Mouse (Mus musculus): ENCODE results near the gene Trpm8. TPM values are rescaled to one million over a fixed set of nuclear protein-coding genes. Genes with fewer than 3 reads are reported as not detected.

Trpm8 gene
- polyA plus RNA-seq, 1 experiment from 2014 or later = not detected

- WGBS = 89% methylated on average over 1 of the region's 1 CpGs
- ATAC-seq (replicated peaks; ENCODE audit: low FRiP score) (no peak), DNase-seq (ENCODE audit: low spot score) (no peak)
- no peaks in the 10 kb centered on the region for H3K27me3 ChIP-seq (replicated peaks; ENCODE audit: control insufficient read depth, insufficient read depth, low read length)
- no peak overlapping the region for H3K4me3 ChIP-seq (ENCODE audit: low read depth, low read length)
- no peaks in the 10 kb centered on the region for H3K36me3 ChIP-seq (ENCODE audit: control insufficient read depth, insufficient read depth, low read length)
- H3K4me1 ChIP-seq (replicated peaks; ENCODE audit: control insufficient read depth, insufficient read depth, low read length) = no peaks in the 10 kb centered on the region
- no peak overlapping the region for H3K9ac ChIP-seq (ENCODE audit: low read depth, low read length)
- H3K9me3 ChIP-seq (ENCODE audit: control insufficient read depth, low read length) = no peaks in the 10 kb centered on the region
- no peak overlapping the region for H3K27ac ChIP-seq (ENCODE audit: low read depth, low read length)
- no peak overlapping the region for H3K4me2 ChIP-seq
Observed at GRCm38 (mm10) chr1:88378446-88378845, 101.0 kb downstream of the Trpm8 start.

- H3K4me2 ChIP-seq = no peak overlapping the region
- ATAC-seq (replicated peaks; ENCODE audit: low FRiP score) (no peak), DNase-seq (ENCODE audit: low spot score) (no peak)
- H3K9me3 ChIP-seq (ENCODE audit: control insufficient read depth, low read length) = no peaks in the 10 kb centered on the region
- WGBS = 68% methylated on average over 4 of the region's 4 CpGs
- H3K4me1 ChIP-seq (replicated peaks; ENCODE audit: control insufficient read depth, insufficient read depth, low read length) = no peaks in the 10 kb centered on the region
- H3K9ac ChIP-seq (ENCODE audit: low read depth, low read length) = no peak overlapping the region
- no peak overlapping the region for H3K4me3 ChIP-seq (ENCODE audit: low read depth, low read length)
- no peaks in the 10 kb centered on the region for H3K36me3 ChIP-seq (ENCODE audit: control insufficient read depth, insufficient read depth, low read length)
- H3K27ac ChIP-seq (ENCODE audit: low read depth, low read length) = no peak overlapping the region
- no peaks in the 10 kb centered on the region for H3K27me3 ChIP-seq (replicated peaks; ENCODE audit: control insufficient read depth, insufficient read depth, low read length)
Observed at GRCm38 (mm10) chr1:88391632-88392031, 114.2 kb downstream of the Trpm8 start.

DNA sequence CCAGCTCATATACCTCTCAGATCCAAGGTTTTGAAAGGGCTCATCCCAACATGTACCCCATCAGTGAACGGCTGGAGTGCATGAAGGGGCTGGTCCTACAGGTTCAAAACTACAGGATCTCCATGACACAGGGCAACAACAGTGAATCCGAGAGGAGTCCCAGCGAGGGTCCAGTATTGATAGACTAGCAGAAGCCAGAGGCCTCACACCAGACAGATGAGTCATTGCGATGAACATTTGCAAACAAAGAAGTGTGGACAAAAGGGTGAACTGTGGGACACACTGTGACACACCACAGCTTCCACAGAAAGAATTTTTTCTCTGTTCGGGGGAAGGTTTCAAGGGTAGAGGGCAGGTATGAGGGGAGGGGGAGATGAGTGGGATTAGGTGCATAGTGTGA lies 115.9 kb downstream of the Trpm8 start:
- 78% methylated on average over 5 of the region's 5 CpGs for WGBS
- H3K27me3 ChIP-seq (replicated peaks; ENCODE audit: control insufficient read depth, insufficient read depth, low read length) = no peaks in the 10 kb centered on the region
- no peaks in the 10 kb centered on the region for H3K9me3 ChIP-seq (ENCODE audit: control insufficient read depth, low read length)
- H3K4me1 ChIP-seq (replicated peaks; ENCODE audit: control insufficient read depth, insufficient read depth, low read length) = no peaks in the 10 kb centered on the region
- no peak overlapping the region for H3K9ac ChIP-seq (ENCODE audit: low read depth, low read length)
- H3K4me3 ChIP-seq (ENCODE audit: low read depth, low read length) = no peak overlapping the region
- DNase-seq (ENCODE audit: low spot score) (no peak), ATAC-seq (replicated peaks; ENCODE audit: low FRiP score) (no peak)
- no peak overlapping the region for H3K27ac ChIP-seq (ENCODE audit: low read depth, low read length)
- no peaks in the 10 kb centered on the region for H3K36me3 ChIP-seq (ENCODE audit: control insufficient read depth, insufficient read depth, low read length)
- H3K4me2 ChIP-seq = no peak overlapping the region

DNA sequence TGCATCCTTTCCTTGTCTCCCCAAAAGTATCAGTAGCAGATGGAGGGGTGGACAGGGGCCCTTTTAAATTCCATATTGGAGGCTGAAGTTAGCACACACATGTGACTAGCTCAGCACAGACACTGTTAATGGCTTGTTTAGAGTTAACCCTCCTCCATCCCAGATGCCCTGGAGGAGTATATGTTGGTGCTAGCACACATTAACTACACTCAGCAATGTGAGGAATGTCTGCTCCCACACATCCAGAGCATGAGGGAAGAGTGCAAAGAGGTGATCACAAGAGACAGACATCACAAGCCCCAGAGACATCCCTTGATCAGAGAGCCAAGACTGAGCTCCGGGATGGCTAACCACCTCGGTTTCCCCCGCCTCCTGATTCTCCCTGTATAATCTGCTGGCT lies 125.9 kb downstream of the Trpm8 start:
- Histone ChIP-seq H3K9me3 (ENCODE audit: control insufficient read depth, low read length) (no peaks in the 10 kb centered on the region), H3K36me3 (ENCODE audit: control insufficient read depth, insufficient read depth, low read length) (no peaks in the 10 kb centered on the region), H3K9ac (ENCODE audit: low read depth, low read length) (no peak overlapping the region), H3K27ac (ENCODE audit: low read depth, low read length) (no peak overlapping the region), H3K4me3 (ENCODE audit: low read depth, low read length) (no peak overlapping the region), H3K4me2 (no peak overlapping the region), H3K27me3 (replicated peaks; ENCODE audit: control insufficient read depth, insufficient read depth, low read length) (no peaks in the 10 kb centered on the region), H3K4me1 (replicated peaks; ENCODE audit: control insufficient read depth, insufficient read depth, low read length) (no peaks in the 10 kb centered on the region)
- 64% methylated on average over 3 of the region's 3 CpGs for WGBS
- ATAC-seq (replicated peaks; ENCODE audit: low FRiP score) = no peak
- no peak for DNase-seq (ENCODE audit: low spot score)

DNA sequence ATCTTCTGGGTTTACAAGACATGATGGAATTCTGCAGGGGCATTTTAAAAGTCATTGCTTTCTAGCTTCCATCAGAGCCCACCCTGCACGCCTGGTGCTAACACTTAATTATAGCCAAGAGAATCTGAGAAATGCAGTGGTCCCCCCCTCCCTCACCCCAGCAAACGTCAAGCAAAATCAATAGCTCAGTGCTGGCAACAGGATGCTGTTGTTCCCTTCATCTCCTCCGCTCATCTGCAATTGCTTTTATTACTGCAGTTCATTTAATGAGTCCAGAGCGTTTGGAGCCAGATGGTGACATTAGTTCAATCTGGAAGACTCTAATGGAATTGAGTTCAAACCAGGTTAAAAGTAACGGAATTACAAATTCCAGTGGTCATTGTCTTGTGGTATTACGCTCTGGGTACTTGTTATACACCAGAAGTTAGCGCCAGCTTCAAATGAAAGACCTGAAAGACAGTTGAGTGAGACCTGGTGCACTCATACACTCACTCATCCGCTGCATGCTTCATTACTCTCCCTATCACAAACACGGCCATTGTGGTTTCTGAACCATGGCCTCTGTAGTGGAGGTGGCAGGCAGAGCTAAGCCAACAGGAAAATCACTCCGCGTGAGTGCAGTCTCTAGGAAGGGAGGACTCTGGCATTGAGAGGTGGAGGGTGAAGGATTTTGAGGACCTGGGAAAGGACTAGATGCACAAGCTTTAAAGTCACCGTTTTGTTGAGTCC lies 128.8 kb downstream of the Trpm8 start:
- Histone ChIP-seq H3K4me3 (ENCODE audit: low read depth, low read length) (no peak overlapping the region), H3K27me3 (replicated peaks; ENCODE audit: control insufficient read depth, insufficient read depth, low read length) (no peaks in the 10 kb centered on the region), H3K36me3 (ENCODE audit: control insufficient read depth, insufficient read depth, low read length) (no peaks in the 10 kb centered on the region), H3K27ac (ENCODE audit: low read depth, low read length) (peak overlapping the region; percentile 41; the same call in 1 of the 2 replicates), H3K9ac (ENCODE audit: low read depth, low read length) (no peak overlapping the region), H3K9me3 (ENCODE audit: control insufficient read depth, low read length) (no peaks in the 10 kb centered on the region), H3K4me2 (no peak overlapping the region), H3K4me1 (replicated peaks; ENCODE audit: control insufficient read depth, insufficient read depth, low read length) (no peaks in the 10 kb centered on the region)
- WGBS = 69% methylated on average over 12 of the region's 12 CpGs
- DNase-seq (ENCODE audit: low spot score) (no peak), ATAC-seq (replicated peaks; ENCODE audit: low FRiP score) (no peak)

- H3K4me1 ChIP-seq (replicated peaks; ENCODE audit: control insufficient read depth, insufficient read depth, low read length) = no peaks in the 10 kb centered on the region
- H3K9me3 ChIP-seq (ENCODE audit: control insufficient read depth, low read length) = no peaks in the 10 kb centered on the region
- 70% methylated on average over 5 of the region's 5 CpGs for WGBS
- DNase-seq (ENCODE audit: low spot score) = no peak
- no peak within 1 kb of the TSS for H3K9ac ChIP-seq (ENCODE audit: low read depth, low read length)
- no peaks in the 10 kb centered on the region for H3K36me3 ChIP-seq (ENCODE audit: control insufficient read depth, insufficient read depth, low read length)
- H3K27ac ChIP-seq (ENCODE audit: low read depth, low read length) = peak within 1 kb of the TSS; percentile 41; the same call in 1 of the 2 replicates
- no peak for ATAC-seq (replicated peaks; ENCODE audit: low FRiP score)
- H3K4me3 ChIP-seq (ENCODE audit: low read depth, low read length) = 0 out of 2 replicates have a peak within 1 kb of the TSS, but pooled peaks have one; percentile 14
- H3K4me2 ChIP-seq = peak within 1 kb of the TSS; percentile 38
- H3K27me3 ChIP-seq (replicated peaks; ENCODE audit: control insufficient read depth, insufficient read depth, low read length) = no peaks in the 10 kb centered on the region
Observed at GRCm38 (mm10) chr1:88406807-88407198, 129.3 kb downstream of the Trpm8 start, which contains the start of gene Spp2. Spp2 (plus strand) TSS chr1:88406961.

GRCm38 (mm10) chr1:88408340-88408739 lies 130.9 kb downstream of the Trpm8 start:
- WGBS = 77% methylated on average over 4 of the region's 4 CpGs
- no peak overlapping the region; the same call in 1 of the 2 replicates for H3K4me2 ChIP-seq
- H3K27me3 ChIP-seq (replicated peaks; ENCODE audit: control insufficient read depth, insufficient read depth, low read length) = no peaks in the 10 kb centered on the region
- no peaks in the 10 kb centered on the region for H3K9me3 ChIP-seq (ENCODE audit: control insufficient read depth, low read length)
- no peak for ATAC-seq (replicated peaks; ENCODE audit: low FRiP score)
- H3K4me1 ChIP-seq (replicated peaks; ENCODE audit: control insufficient read depth, insufficient read depth, low read length) = no peaks in the 10 kb centered on the region
- H3K4me3 ChIP-seq (ENCODE audit: low read depth, low read length) = no peak overlapping the region
- H3K27ac ChIP-seq (ENCODE audit: low read depth, low read length) = no peak overlapping the region
- no peak for DNase-seq (ENCODE audit: low spot score)
- H3K9ac ChIP-seq (ENCODE audit: low read depth, low read length) = no peak overlapping the region
- H3K36me3 ChIP-seq (ENCODE audit: control insufficient read depth, insufficient read depth, low read length) = no peaks in the 10 kb centered on the region

DNA sequence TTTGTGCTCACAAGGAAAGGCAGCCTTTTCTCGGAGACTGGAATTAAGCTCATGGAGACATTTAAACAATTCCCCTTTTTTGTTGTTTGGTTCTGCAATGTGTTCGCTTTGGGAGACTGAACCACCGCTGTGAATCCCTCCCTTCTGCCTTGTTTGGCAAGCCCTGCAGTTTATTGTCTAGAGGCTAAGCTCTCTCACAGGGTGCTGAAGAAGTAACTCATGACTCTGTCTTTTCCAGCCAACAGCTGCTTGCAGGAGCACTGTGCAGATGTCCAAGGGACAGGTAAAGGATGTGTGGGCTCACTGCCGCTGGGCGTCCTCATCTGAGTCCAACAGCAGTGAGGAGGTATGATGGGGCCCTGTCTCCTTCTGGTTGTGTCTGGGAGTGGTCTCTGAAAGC lies 134.6 kb downstream of the Trpm8 start:
- H3K4me3 ChIP-seq (ENCODE audit: low read depth, low read length) = no peak overlapping the region
- H3K27me3 ChIP-seq (replicated peaks; ENCODE audit: control insufficient read depth, insufficient read depth, low read length) = 0 out of 2 replicates have a peak, but pooled peaks cover 2% of the 10 kb centered on the region
- H3K4me2 ChIP-seq = no peak overlapping the region
- no peak for DNase-seq (ENCODE audit: low spot score)
- ATAC-seq (replicated peaks; ENCODE audit: low FRiP score) = no peak
- WGBS = 77% methylated on average over 5 of the region's 5 CpGs
- H3K9me3 ChIP-seq (ENCODE audit: control insufficient read depth, low read length) = no peaks in the 10 kb centered on the region
- no peak overlapping the region for H3K9ac ChIP-seq (ENCODE audit: low read depth, low read length)
- H3K27ac ChIP-seq (ENCODE audit: low read depth, low read length) = no peak overlapping the region
- H3K36me3 ChIP-seq (ENCODE audit: control insufficient read depth, insufficient read depth, low read length) = no peaks in the 10 kb centered on the region
- no peaks in the 10 kb centered on the region for H3K4me1 ChIP-seq (replicated peaks; ENCODE audit: control insufficient read depth, insufficient read depth, low read length)

DNA sequence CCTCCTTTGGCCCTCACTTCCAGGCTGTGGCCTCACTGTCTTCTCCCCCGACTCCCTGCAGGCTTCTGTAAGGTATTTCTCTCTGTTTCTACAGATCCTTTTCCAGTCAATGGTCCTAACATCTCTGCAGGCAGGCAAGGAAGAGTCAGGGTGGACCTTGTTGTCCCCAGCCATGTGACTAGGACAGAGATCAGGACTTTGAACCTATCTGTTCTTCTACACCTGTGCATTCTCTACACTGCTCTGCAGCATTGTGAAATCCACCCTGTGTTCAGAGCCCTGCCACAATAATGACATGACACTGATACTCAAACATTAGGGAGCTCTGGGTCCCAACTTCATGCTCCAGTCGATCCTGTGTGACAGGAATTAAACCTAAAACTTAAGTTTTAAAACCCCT lies 141.5 kb downstream of the Trpm8 start:
- Histone ChIP-seq H3K9me3 (ENCODE audit: control insufficient read depth, low read length) (no peaks in the 10 kb centered on the region), H3K4me3 (ENCODE audit: low read depth, low read length) (no peak overlapping the region), H3K36me3 (ENCODE audit: control insufficient read depth, insufficient read depth, low read length) (no peaks in the 10 kb centered on the region), H3K27me3 (replicated peaks; ENCODE audit: control insufficient read depth, insufficient read depth, low read length) (0 out of 2 replicates have a peak, but pooled peaks cover 2% of the 10 kb centered on the region), H3K27ac (ENCODE audit: low read depth, low read length) (no peak overlapping the region), H3K4me2 (no peak overlapping the region), H3K9ac (ENCODE audit: low read depth, low read length) (no peak overlapping the region), H3K4me1 (replicated peaks; ENCODE audit: control insufficient read depth, insufficient read depth, low read length) (no peaks in the 10 kb centered on the region)
- ATAC-seq (replicated peaks; ENCODE audit: low FRiP score) = no peak
- WGBS = 67% methylated on average over 2 of the region's 2 CpGs
- no peak for DNase-seq (ENCODE audit: low spot score)

Measured in liver, embryonic 11.5 days (tissue).